Mouse (Mus musculus) layer of hippocampus, adult 18-20 months (tissue): ENCODE measurements at regions not wholly inside any gene's neighbourhood (a gene's known extent, or its start where the extent isn't known, plus 50 kb on each side); places are given as distances from the start of the nearest gene placed in this dataset.

Experiments
- DNase-seq, 2 experiments: peaks; one replicate each; pipeline ENCODE4 v3.0.0; 2022; ENCODE audit warnings: low spot score in 2 of 2

DNA sequence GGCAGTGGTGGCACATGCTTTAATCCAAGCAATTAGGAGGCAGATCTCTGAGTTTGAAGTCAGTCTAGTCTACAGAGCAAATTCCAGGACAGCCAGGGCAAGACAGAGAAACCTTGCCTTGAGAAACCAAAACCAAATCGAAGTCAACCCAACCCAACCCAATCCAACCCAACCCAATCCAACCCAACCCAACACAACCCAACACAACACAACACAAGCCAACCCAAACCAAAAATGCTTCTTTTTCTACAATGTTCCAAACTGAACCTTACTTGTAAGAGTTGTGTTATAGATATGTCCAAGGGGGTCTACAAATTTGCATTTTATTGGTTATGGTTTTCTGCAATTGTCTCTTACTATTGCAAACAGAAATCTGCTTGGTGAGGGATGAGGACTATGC, 52.8 kb upstream of the Chodl start:
- DNase-seq = no peak

DNA sequence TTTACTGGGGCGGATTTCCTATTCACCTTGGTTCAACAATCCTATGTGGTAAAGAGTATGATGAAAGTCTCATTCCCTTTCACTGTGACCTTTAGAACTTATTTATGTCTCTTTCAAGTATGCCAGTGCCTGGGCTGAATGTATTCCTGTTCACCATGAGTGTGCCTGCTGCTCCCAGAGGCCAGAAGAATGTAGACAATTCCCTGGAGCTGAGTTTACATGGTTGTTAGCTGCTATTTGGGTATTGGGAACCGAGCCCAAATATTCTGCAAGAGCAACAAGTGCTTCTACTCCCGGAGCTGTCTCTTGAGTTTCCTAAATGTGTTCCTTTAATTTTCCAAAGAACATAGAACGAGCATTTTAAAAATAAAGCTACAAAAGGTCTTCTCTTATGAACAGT, 71.7 kb upstream of the Chodl start:
- DNase-seq = no peak

DNA sequence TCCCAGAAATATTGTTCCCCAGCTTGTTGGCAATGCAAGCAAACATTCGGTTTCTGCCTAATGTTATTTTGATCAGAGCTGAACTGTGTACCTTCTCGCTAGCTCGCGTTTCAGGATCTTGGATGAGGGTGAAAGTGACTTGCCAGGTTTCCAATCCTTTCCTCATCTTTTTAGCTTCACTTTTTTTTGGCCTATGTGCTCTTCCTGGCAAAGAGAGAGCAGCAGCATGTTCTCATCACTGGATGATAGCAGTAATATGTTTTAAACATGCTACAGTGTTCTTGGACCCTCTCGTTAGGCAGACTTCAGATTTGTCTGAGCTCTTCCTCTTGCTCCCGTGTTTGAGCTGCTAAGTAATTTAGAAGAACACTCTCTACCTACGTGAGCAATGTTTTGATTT, 99.8 kb upstream of the Chodl start:
- no peak for DNase-seq

DNA sequence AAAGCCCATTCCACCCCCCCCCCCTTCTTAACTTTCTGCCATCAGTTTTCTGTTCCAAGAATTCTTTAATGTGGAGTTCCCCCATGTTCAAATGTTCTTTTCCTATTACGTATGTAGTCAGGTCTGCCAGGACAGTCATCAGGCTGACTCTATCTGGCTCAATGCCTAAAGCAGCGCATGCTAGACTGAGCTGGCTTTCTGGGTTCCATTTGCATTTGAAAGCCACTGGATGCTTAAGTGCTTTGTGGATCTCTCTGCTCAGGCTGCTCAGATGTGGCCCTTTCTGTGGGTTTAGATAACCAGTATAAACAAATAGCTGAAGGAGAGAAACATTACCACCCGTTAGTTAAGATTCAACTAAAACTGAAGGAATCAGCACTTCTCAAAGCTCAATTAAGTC, 103.0 kb upstream of the Chodl start:
- DNase-seq = no peak

DNA sequence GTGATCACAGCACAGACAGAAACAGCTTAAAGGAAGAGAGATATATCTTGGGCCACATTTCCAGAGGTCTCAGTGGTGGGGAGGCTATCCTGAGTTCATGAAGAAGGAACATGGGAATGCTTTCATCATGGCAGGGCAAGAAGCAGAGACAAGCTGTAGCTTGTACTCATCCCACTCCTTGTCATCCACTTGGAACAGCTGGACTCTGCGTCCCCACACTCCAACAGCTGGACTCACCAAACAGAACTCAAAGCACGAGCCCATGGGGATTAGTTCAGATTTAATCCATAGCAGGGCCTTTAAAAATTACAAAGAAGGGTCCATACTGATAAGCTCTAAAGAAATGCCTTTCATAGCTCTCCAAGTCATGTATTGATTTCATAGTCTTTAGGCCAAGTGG, 140.7 kb upstream of the Chodl start:
- no peak for DNase-seq

DNA sequence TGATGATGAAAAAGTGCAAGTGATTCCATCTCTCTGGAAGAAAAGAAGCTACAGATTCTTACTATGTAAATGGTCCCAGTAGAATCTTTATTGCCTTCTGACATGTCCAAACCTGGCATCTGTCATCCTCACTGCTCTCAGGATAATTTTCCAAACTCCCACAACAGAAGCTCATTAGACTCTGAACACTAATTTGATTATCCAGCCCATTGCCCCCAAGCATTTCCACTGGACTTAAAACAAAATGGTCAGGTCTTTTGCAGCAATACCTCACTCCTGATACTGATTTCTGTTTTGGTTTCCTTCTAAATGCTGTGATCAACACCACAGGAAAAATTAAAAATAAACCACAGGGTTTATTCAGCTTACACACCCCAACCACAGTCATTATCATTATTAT, 171.5 kb upstream of the Chodl start:
- no peak for DNase-seq

DNA sequence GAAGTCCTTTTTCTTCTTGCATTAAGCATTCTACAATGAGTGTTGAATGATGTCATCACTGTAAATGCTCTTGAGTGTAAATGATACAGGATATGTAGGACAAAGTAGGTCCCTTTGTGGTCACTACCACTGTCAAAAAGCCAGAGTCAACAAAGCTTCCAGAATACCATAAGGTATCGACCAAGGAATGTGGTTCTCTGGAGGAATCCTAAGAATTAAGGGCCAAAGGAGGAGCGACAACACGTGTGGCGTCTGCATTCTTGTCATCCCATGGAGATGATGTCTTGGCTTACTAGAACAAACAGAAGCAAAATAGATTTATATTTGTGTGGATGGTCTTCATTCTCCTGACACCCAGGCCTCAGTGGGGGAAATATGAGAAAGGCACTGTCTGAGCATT, 161.4 kb upstream of the D16Ertd472e start:
- DNase-seq = no peak

DNA sequence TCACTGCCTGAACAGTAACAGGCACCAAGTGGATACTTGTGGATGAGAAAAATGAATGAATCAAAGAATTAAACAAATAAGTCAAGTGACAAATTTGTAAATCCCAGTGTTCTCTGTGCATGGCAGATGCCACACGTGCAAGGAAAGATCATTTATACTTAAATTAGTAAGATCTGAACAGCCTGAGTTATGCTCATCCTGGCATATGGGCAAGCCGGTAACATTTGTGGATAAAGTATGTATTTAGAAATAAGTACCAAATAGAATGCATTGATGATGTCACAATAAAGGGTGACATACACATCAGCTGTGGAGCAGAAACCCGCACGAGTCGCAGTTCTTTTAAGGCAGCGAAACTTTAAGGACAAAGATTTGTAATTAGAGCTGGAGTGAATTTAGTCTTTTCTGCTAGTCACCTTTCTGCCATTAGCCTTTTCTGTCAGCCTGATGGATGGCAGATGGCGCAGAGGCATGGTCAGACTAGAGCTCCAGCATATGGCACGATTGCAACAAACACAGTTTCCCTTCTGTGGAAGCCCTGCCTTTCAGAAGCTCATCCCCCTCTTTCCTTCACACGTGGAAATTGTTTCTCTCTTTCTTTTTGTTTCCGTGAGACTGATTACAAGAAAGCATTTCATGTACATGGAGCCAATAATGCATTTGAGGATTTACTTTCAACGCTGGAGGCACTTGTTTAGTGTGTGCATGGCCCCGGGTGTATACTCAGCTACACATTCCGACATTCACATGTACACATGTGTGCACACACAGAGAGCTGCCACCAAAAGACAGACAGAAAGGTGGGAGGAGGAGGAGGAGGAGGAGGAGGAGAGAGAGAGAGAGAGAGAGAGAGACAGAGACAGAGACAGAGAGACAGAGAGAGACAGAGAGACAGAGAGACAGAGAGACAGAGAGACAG, 154.3 kb upstream of the D16Ertd472e start:
- DNase-seq = peak; percentile 48 to 64

DNA sequence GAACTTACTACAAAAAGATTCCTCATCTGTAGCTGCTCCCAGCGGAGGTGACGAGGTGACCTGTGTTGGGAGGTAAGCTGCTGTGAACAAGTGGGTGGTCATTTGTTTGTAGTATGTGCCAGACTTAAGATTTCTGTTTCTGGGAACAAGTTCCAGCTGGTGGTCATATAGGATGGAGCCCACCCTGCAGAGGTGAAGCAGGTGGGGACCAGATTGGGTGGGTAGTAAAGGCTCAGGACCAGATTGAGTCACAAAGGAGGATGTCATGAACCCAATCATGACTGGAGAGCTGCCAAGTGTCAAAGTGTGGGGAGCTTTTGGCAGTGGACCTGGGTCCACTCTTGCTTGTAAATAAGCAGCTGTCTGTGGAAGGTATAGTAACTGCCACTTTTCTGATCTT, 149.0 kb upstream of the D16Ertd472e start:
- DNase-seq = no peak

DNA sequence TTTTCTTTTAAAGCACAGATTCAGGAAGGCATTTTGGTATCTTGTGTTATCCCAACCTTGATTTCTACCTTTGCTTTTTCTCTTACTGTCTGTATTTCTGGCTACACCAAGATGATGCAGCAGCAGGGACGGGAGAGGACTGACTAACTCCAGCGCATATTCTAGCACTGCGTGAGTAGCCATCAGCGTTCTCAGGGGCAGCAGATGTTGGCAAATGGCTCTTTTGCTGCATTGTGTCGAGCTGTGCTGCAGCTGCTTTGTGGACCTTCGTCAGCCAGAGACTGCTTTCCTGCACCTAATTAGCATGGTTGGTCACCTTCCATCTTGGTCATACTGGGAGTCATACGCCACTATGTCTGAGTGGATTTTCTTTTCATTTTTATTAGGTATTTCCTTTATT, 133.4 kb upstream of the D16Ertd472e start:
- no peak for DNase-seq

DNA sequence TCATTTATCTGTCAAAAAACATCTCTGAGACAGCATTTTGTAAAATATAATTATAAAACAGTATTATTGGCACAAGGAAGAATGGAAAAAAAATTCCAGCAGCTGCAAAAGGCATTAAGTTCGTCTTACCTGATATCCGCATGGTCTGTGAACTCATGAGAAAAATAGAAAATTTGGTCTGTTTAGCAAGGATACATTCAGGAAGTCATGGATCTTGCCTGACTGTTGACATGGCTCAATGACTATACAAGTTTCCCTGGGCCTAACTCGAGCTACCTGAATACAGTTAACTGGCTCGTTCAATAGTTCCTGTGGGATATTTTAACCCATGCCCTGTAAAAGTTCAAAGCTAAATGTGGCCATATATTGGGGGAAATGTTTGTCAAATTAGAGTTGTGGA, 131.1 kb upstream of the D16Ertd472e start:
- no peak for DNase-seq

DNA sequence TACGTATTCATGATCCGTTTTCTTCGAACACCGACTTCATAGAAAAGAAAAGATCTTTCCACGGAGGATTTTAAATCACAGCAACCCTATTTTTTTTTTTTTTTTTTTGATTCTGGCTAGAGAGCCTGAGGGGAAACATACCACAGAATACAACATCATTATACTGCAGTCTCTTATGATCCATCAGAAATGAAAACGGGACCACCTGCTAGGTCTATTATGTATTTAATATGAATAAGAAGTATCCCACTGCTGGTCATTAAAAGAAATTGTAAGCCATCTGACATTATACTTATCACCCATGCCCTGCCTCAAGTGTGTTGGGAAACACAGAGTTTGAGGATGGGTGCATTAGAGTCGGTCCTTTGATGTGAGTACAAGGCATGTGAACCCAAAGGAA, 130.7 kb upstream of the D16Ertd472e start:
- DNase-seq = no peak

DNA sequence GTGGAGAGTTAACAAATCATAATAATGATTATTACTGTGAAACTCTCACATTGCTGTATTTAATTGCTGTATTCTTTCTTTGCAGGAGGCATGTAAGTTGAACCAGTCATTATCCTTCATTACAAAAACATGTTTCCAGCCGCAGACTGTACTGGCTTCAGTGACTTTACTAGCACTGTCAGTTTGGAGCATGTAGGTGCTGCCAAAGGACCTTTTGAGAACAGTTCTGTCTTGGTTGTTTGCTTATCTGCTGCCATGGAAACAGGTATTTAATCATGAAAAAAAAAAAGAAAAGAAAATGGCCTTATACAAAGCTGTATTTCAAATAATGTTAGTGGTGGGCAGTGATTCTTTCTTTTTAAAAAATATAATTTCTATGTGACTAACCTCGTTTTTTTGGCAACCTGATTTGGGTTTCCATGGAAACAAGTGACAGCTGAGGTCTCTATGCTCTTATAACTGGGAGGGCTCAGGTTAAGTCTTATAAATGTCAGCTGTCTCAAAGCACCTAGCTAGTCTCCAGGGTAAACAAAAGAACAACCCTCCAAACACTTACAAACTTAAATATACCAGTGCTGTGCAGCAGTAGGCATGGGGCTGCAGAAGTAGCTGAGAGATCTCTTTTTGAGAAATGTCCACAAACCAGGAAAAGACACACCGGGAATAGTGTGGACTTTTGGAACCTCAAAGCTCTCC, 121.2 kb upstream of the D16Ertd472e start:
- DNase-seq = no peak

DNA sequence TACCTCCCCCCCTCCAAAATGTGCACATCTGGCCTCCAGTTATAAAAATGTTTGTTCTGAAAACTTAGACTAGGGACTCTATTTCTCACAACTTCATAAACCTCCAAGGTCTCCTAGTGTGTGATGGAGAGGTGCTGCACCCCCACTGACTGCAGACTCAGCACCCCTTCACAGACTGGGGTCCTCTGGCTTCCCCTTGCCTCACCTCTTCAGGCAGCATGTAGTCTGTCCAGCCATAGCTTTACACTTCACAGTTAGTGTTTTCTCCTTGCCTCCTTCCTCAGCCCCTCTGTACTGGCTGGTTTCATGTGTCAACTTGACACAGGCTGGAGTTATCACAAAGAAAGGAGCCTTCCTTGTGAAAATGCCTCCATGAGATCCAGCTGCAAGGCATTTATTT, 111.7 kb upstream of the D16Ertd472e start:
- DNase-seq = no peak

DNA sequence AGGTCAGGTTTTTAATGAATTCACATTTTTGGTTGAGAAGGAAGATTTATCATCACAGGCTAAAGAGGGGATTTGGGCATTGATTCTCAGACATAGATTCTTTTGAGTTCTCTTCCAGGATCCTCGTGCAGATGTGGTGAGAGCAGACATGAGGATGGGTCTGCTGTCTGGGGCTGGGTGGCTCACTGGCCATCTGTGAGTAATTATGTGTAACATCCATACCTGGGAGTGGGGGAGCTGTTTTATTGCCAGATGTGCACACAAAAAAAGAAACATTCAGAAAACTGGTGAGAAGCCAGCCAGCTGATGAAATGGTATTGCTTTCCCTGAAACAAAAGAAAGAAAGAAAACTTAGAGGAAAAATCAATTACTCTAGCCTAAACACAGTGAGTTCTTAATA, 108.7 kb upstream of the D16Ertd472e start:
- DNase-seq = no peak

DNA sequence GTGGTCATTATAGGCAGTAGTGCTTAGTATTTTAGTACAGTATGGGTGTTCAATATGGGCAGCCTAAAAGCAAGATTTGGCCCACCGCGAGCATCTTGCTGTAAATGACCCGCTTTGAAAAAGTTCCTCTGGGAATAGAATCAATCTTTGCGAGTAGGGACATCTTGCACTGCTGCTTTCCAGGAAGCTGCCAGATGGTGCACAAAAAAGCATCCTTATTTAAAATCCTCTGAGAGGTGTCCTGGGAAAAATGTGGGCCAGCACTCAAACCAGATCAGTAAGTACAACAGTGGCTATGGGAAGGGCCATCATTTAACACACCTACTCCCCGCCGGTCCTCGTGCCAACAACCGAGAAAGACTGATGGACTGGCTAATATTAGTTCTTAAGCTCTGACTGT, 107.5 kb upstream of the D16Ertd472e start:
- DNase-seq = peak in 1 of 2 experiments; percentile 25

DNA sequence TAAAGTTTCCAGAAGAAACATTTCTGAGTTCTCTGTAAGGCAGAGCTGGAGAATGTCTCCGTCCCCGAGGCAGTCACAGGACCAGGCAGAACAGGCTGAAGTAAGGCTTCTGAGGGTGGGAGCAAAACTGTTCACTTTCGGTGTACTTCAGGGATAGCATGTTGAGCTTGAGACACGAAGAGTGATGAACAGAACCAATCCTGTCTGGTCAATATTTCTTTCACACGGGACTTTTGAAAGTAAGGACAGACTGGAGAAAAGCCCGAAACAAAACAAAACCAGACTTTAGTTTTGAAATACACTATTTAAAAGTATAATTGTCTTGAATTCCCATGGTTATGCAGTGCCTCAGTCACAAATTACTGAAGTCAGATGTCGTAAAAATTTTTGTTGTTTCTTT, 84.6 kb upstream of the D16Ertd472e start:
- no peak for DNase-seq

DNA sequence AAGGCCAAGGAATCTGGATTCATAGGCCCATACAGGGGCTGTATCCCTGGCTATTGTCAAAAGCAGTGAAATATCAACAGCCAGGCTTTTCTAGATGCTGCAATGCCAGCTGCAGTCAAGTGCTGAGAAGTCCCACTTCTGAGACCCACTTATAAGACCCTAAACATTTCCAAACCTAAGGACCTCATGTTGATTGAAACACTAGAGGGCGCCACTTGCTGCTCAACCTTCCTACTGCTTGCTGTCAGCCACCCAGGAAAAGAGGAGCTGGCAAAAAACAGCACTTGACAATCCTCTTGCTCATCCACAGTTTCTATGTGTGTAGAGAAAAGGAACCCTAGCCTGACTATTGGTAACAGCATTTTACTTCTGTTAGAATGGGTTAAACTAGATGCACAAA, 68.2 kb upstream of the D16Ertd472e start:
- DNase-seq = peak in 1 of 2 experiments; percentile 30

DNA sequence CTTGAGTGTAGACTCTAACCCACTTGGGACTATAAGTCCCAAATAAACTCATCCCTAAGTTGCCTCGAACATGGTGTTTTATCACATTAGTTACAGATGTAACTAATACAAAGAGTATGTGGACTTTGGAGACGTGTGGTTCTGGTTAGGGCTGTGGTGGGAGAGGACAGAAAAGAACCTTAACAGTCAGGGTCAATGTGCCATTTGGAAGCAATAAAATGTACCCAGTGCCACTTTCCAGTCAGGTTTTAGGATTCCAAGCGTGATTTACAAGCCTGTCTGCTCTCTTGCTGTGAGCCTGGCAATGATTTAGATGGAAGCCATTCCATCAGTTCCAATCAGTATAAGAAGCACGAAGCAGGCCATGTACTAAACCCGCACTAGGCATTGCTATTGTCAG, 65.2 kb upstream of the D16Ertd472e start:
- DNase-seq = no peak

DNA sequence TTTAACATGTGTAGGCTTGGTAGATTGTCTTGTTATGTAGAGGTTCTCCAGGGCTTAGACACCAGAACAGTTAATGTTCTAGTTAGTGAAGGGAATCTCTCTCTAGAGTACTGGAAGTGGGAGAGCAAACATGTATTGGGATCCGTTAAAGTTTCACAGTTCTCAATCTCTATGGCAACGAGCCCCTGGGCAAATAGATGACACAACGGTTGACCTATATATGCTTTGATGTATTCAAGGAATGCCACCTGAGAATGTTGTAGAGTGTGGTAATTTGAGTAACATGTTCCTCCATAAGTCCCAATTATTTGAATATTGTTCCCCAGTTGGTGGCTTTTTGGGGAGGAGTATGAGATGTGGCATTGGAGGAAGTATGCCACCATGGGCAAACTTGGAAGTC, 64.7 kb upstream of the D16Ertd472e start:
- DNase-seq = no peak

DNA sequence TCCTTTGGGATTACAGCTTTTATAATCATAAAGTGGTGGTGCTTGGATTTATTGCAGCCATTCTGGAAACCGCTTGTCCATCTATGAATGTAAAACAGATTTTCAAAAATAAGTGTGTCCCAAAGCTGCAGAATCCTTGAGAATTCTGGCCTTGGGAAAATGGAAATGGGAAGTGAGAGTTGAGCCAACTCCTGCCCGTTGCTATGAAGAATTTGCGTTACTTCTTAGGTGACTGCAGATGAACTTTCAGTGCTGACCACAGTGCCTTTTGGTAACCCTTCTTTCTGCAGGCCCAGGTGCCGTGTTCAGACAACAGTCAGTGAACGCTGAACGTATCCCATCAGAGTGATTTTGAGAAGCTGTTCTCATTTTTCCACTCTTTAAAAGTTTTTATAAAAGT, 60.9 kb upstream of the D16Ertd472e start:
- DNase-seq = no peak

DNA sequence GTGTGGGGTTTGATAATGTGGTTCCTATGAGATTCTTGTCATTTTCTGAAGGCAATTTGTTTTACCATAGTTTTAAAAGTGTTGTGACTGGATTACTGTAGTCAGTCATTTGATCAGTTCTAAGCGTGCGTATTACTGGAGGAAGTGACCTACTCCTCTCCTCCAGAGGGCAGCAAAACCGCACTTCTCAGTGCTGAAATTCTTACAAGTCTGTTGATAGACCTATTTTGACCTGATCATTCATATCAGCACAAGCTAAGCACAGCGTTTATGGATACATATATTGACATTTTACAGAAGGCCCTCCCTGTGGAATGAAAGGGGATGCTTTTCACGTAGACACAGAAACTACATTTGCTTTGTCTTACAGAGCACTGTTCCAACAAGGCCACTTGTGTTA, 60.5 kb upstream of the D16Ertd472e start:
- DNase-seq = peak in 1 of 2 experiments; percentile 54

DNA sequence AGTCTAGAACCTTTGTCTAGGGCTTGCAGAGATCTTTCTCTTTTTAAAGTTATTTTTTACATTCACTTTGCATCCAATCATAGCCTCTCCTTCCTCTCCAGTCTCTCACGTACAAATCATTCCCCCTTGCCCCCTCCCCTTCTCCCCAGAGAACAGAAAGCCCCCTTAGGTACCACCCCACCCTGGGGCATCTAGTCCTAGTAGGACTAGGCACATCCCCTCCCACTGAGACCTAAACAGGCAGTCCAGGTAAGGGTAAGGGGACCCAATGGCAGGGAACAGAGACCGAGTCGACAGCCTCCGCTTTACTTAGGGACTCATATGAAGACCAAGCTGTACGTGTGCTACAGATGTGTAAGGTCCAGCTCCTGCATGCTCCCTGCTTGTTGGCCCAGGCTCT, 59.3 kb upstream of the D16Ertd472e start:
- no peak for DNase-seq
